Mouse (Mus musculus): ENCODE measurements around the gene Trip12. TPM values are rescaled to one million over a fixed set of nuclear protein-coding genes. Genes with fewer than 3 reads are reported as not detected.
A peak's percentile ranks its signal among the peaks of the same experiment; 100 is the strongest.

Gene Trip12
- polyA plus RNA-seq, 1 experiment from 2014 or later, result 159 TPM

GRCm38 (mm10) chr1:84803788-84804187 is 36.5 kb downstream of the Trip12 start:
- no peak for DNase-seq (ENCODE audit: low read depth, low spot score)
- no peaks in the 10 kb centered on the region for H3K27me3 ChIP-seq
- ChIA-PET CTCF (interaction anchor here (1.1 kb wide), 1 partner anchor 21 kb away, joined by 3 read pairs; no protein-coding TSS in a partner anchor), POLR2A (no interaction called here)
- no peak for ATAC-seq
- in situ Hi-C loops (cut with MboI; ENCODE audit: low pct_unique_long_range_greater_than_20kb), result no loop called here
- no peak for TF ChIP-seq CTCF (IDR thresholded peaks at IDR 0.05)

- ChIA-PET POLR2A (no interaction called here), CTCF (interaction anchor here (0.6 to 1.3 kb wide), 2 partner anchors 16 to 17 kb away, joined by 3 to 4 read pairs; no protein-coding TSS in a partner anchor)
- ATAC-seq (no peak), DNase-seq (ENCODE audit: low read depth, low spot score) (no peak)
- no peak for TF ChIP-seq CTCF (IDR thresholded peaks at IDR 0.05)
- H3K27me3 ChIP-seq, result no peaks in the 10 kb centered on the region
- in situ Hi-C loops (cut with MboI; ENCODE audit: low pct_unique_long_range_greater_than_20kb), result no loop called here
Observed at GRCm38 (mm10) chr1:84799166-84799565, 41.1 kb downstream of the Trip12 start.

DNA sequence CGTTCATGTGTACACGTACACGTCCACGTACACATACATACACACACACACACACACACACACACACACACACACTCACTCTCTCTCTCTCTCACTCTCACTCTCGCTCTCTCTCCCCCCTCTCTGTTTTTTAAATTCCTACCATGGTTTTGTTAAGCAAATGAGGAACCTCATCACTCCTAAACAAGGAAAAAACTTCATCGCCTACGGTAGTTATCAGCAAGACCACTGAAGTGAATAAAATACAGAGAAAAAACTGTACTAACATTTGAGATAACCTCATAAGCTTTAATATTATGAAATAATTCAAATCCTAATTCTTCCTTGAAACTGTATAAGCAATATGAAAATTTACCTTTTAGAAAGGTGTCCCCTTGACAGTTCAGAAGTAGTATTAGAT is 45.0 kb downstream of the Trip12 start:
- ChIA-PET CTCF (no interaction called here), POLR2A (no interaction called here)
- H3K27me3 ChIP-seq, result no peaks in the 10 kb centered on the region
- DNase-seq (ENCODE audit: low read depth, low spot score), result no peak
- ATAC-seq, result no peak
- no peak for TF ChIP-seq CTCF (IDR thresholded peaks at IDR 0.05)
- in situ Hi-C loops (cut with MboI; ENCODE audit: low pct_unique_long_range_greater_than_20kb), result no loop called here

GRCm38 (mm10) chr1:84791393-84791792 is 48.9 kb downstream of the Trip12 start:
- ChIA-PET POLR2A (no interaction called here), CTCF (interaction anchor here (0.7 to 1.8 kb wide), 3 partner anchors 10 to 60 kb away, joined by 3 to 5 read pairs (median 3); no protein-coding TSS in a partner anchor)
- ATAC-seq (no peak), DNase-seq (ENCODE audit: low read depth, low spot score) (no peak)
- no peaks in the 10 kb centered on the region for H3K27me3 ChIP-seq
- TF ChIP-seq CTCF (IDR thresholded peaks at IDR 0.05), result no peak
- in situ Hi-C loops (cut with MboI; ENCODE audit: low pct_unique_long_range_greater_than_20kb), result no loop called here

- CTCF ChIA-PET, result no interaction called here
- in situ Hi-C loops (cut with MboI; ENCODE audit: low pct_unique_long_range_greater_than_20kb), result no loop called here
- TF ChIP-seq CTCF (IDR thresholded peaks at IDR 0.05), result no peak
- ATAC-seq (no peak), DNase-seq (ENCODE audit: low read depth, low spot score) (no peak)
- POLR2A ChIA-PET, result no interaction called here
- no peaks in the 10 kb centered on the region for H3K27me3 ChIP-seq
Observed at GRCm38 (mm10) chr1:84780630-84781029, 59.7 kb downstream of the Trip12 start.

DNA sequence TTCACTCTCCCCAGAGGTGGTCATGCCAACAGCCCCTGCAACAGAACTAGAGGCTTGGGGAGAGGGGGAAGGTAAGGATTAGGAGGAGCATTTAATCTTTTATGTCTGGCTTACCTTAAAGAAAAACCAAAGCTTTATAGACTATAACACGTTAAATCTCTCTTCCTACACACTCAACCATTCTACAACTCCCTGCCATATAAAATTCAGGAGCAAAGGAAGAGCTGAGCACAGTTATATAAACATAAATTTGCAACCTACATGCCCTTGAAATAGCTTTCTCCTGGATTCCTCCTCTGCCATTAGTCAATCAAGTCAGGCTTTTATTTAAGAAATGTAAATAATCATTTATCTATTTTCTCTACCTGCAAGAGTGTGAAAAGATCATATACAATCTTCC is 62.9 kb downstream of the Trip12 start:
- no peak for TF ChIP-seq CTCF (IDR thresholded peaks at IDR 0.05)
- ATAC-seq (no peak), DNase-seq (ENCODE audit: low read depth, low spot score) (no peak)
- ChIA-PET POLR2A (interaction anchor here (1.6 kb wide), 1 partner anchor 8 kb away, joined by 3 read pairs; no protein-coding TSS in a partner anchor), CTCF (interaction anchor here (0.6 to 1.7 kb wide), 4 partner anchors 9 to 38 kb away, joined by 3 to 6 read pairs (median 3); no protein-coding TSS in a partner anchor)
- in situ Hi-C loops (cut with MboI; ENCODE audit: low pct_unique_long_range_greater_than_20kb), result no loop called here
- no peaks in the 10 kb centered on the region for H3K27me3 ChIP-seq

GRCm38 (mm10) chr1:84758843-84759242 is 81.5 kb downstream of the Trip12 start:
- TF ChIP-seq CTCF (IDR thresholded peaks at IDR 0.05), result no peak
- no peak for ATAC-seq

DNA sequence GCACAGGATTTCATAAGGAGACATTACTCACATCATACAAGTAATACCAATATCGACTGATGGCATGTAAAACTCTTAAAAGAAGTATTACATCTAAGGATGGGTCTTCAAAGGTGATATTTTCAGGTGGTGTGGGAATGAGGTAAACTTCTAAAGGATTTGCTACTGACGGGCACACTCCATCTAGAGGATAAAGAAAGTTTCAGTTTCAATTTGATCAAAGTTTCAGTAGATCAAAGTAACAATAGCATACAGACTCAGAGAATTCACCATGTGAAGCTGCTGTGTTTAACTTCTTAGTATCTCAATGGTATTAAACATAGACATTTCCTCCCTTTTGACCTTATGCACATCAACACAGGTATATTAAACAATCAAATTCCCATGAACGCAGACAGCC is 98.2 kb downstream of the Trip12 start:
- ATAC-seq (no peak), DNase-seq (ENCODE audit: low read depth, low spot score) (no peak)
- in situ Hi-C loops (cut with MboI; ENCODE audit: low pct_unique_long_range_greater_than_20kb), result no loop called here
- TF ChIP-seq CTCF (IDR thresholded peaks at IDR 0.05), result no peak
- ChIA-PET POLR2A (interaction anchor here (0.6 to 0.7 kb wide), 2 partner anchors 12 to 267 kb away, joined by 3 read pairs; no protein-coding TSS in a partner anchor), CTCF (no interaction called here)
- no peaks in the 10 kb centered on the region for H3K27me3 ChIP-seq

More at GRCm38 (mm10) chr1:84758843-84759242, 81.5 kb downstream of the Trip12 start:
- CTCF ChIA-PET, result interaction anchor here (0.7 to 1.2 kb wide), 3 partner anchors 9 to 32 kb away, joined by 3 read pairs; no protein-coding TSS in a partner anchor
- POLR2A ChIA-PET, result interaction anchor here (0.6 kb wide), 1 partner anchor 62 kb away, joined by 3 read pairs; no protein-coding TSS in a partner anchor
- H3K27me3 ChIP-seq, result no peaks in the 10 kb centered on the region
- in situ Hi-C loops (cut with MboI; ENCODE audit: low pct_unique_long_range_greater_than_20kb), result no loop called here
- DNase-seq (ENCODE audit: low read depth, low spot score), result no peak

DNA sequence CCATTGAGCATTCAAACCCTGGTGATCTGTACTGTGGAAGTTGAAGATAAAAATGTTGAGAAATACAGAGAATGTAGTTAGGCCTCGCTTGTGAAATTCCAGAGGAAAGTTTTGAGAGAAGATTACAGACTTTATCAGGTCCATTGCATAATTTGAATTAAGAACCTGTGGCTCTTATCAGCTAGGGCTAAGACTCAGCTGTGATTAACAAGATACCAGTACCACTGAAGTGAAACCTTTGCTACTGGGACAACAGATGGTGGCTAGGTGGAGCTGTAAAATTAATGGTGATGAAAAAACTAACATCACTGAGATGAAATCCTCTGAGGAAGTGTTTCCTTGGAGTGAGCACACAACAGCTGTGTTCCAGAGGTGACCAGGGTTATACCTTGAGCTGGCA is 100.2 kb downstream of the Trip12 start:
- in situ Hi-C loops (cut with MboI; ENCODE audit: low pct_unique_long_range_greater_than_20kb), result no loop called here
- DNase-seq (ENCODE audit: low read depth, low spot score) (no peak), ATAC-seq (no peak)
- no peak for TF ChIP-seq CTCF (IDR thresholded peaks at IDR 0.05)
- no peaks in the 10 kb centered on the region for H3K27me3 ChIP-seq
- CTCF ChIA-PET, result interaction anchor here (1.4 to 1.6 kb wide), 3 partner anchors 9 to 141 kb away, joined by 3 to 4 read pairs (median 3); no protein-coding TSS in a partner anchor
- POLR2A ChIA-PET, result interaction anchor here (0.7 kb wide), 1 partner anchor 12 kb away, joined by 6 read pairs; no protein-coding TSS in a partner anchor

- CTCF ChIA-PET, result interaction anchor here (1.9 kb wide), 1 partner anchor 10 kb away, joined by 6 read pairs; no protein-coding TSS in a partner anchor
- ATAC-seq (no peak), DNase-seq (ENCODE audit: low read depth, low spot score) (no peak)
- in situ Hi-C loops (cut with MboI; ENCODE audit: low pct_unique_long_range_greater_than_20kb), result no loop called here
- no peaks in the 10 kb centered on the region for H3K27me3 ChIP-seq
- POLR2A ChIA-PET, result no interaction called here
- TF ChIP-seq CTCF (IDR thresholded peaks at IDR 0.05), result no peak
Observed at GRCm38 (mm10) chr1:84737097-84737496, 103.2 kb downstream of the Trip12 start.

DNA sequence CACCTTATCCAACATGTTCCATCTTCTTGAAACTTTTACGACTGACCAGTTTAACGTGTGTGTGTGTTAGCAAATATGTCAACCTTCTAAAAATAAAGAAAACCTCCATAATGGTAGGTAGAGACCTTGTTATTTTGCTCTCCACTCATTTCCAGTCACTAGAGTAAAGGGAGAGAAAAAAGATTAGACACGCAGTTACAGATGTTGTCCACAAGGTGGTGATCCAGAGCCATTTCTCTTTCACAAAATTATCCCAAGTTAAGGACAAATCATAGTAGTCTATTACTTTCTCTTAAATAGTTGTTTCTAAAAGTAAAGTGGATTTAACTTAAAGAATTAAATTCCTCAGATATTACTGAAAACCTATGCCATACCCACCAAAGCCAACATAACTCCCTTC is 106.5 kb downstream of the Trip12 start:
- H3K27me3 ChIP-seq, result no peaks in the 10 kb centered on the region
- peak; percentile 58 for TF ChIP-seq CTCF (IDR thresholded peaks at IDR 0.05)
- no peak for DNase-seq (ENCODE audit: low read depth, low spot score)
- no peak for ATAC-seq
- in situ Hi-C loops (cut with MboI; ENCODE audit: low pct_unique_long_range_greater_than_20kb), result no loop called here
- CTCF ChIA-PET, result interaction anchor here (1.1 to 1.8 kb wide), 3 partner anchors 15 to 148 kb away, joined by 4 read pairs; no protein-coding TSS in a partner anchor
- POLR2A ChIA-PET, result no interaction called here
